Mouse (Mus musculus): ENCODE results near the gene Rapsn.

- TF ChIP-seq CTCF (IDR thresholded peaks at IDR 0.05; ENCODE audit: borderline replicate concordance, extremely low read depth, insufficient read depth, insufficient read length) (no peak), POLR2A (IDR thresholded peaks at IDR 0.05; ENCODE audit: borderline replicate concordance, extremely low read depth, insufficient read depth, insufficient read length, poor library complexity, severe bottlenecking) (no peak)
Measured at GRCm38 (mm10) chr2:91018061-91018788, 17.2 kb upstream of the Rapsn start.
